Mouse (Mus musculus): ENCODE results near the gene Sympk. TPM values are rescaled to one million over a fixed set of nuclear protein-coding genes. Genes with fewer than 3 reads are reported as not detected.

Sympk gene
- total and polyA plus RNA-seq, 2 experiments = 21.5 to 46.9 TPM

DNA sequence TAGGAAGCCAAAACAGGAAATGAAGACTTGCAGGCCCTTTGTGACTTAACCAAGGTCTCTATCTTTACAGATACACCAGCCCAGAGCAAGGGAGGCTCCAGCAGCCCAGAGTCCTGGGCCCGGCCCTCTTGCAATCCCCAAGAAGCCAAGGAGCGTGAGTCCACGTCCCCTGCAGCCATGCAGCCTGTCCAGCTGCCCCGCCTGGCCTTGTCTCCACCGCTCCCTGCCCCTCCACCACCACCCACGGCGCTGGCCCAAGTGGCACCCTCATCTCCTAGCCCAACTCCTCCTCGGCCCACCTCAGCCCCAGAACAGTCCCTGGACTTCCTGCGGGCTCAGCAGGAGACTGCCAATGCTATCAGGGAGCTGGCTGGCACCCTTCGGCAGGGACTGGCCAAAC lies 23.8 kb upstream of the Sympk start:
- no peak for TF ChIP-seq CTCF (IDR thresholded peaks at IDR 0.05; ENCODE audit: low read depth, low read length)
- no peak for TF ChIP-seq POLR2A (IDR thresholded peaks at IDR 0.05; ENCODE audit: extremely low read depth, insufficient read depth, low read length)
- H3K79me2 ChIP-seq (ENCODE audit: control insufficient read depth, insufficient read depth, low read length) = peaks cover 12% of the 10 kb centered on the region
- peaks cover 10% of the 10 kb centered on the region for H3K4me1 ChIP-seq (ENCODE audit: control insufficient read depth, insufficient read depth, low read length)
- 66% methylated on average over 10 of the region's 10 CpGs for WGBS
- no peak overlapping the region for H3K27ac ChIP-seq (replicated peaks; ENCODE audit: insufficient read depth, low read depth, low read length)
- peak overlapping the region; percentile 57 for H3K4me3 ChIP-seq (ENCODE audit: insufficient read depth, low read depth, low read length)
- H3K36me3 ChIP-seq (ENCODE audit: control insufficient read depth, insufficient read depth, low read length) = no peaks in the 10 kb centered on the region
- peak overlapping the region; percentile 58 for H3K9ac ChIP-seq (ENCODE audit: low read depth, low read length)
- H3K27me3 ChIP-seq (ENCODE audit: control insufficient read depth, insufficient read depth, low read length) = no peaks in the 10 kb centered on the region
- DNase-seq (ENCODE audit: extremely low read depth, low read depth, low spot score) = no peak

DNA sequence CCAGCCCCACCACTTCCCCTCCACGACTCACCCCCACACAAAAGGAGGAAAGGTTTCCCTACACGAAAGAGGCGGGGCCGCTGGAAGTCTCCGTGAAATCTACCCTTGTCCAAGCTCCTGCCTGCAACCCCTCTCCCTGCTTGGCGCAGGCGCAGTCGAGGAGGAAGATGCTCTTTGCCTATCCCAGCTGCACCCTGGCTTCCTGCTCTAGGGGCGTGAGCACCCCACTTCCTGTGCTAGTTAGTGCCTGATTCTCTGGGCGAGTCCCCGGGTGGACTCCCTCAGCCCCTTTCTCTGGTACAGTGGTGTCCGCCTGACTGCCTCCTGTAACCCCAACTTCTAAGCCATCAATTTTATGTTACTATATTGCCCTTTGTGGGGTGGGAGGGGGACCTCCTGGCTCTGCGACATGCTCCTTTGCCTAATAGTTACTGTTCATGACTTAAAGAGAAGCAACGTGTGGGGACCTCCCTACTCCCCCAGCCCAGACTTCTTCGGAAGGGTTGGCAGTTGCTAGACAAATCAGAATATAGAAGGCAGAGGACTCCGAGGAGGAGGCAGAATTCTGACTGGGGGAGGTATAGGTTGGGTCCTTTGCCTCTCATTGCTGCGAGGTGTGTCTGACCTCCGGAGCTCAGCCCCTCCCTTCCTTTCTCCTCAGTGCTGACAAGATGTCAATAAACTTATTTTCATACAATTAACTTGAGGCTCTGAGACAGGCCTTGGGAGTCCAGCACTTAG lies 22.9 kb upstream of the Sympk start:
- TF ChIP-seq POLR2A (IDR thresholded peaks at IDR 0.05; ENCODE audit: extremely low read depth, insufficient read depth, low read length) (no peak), CTCF (IDR thresholded peaks at IDR 0.05; ENCODE audit: low read depth, low read length) (no peak)
- H3K79me2 ChIP-seq (ENCODE audit: control insufficient read depth, insufficient read depth, low read length) = peaks cover 18% of the 10 kb centered on the region

DNA sequence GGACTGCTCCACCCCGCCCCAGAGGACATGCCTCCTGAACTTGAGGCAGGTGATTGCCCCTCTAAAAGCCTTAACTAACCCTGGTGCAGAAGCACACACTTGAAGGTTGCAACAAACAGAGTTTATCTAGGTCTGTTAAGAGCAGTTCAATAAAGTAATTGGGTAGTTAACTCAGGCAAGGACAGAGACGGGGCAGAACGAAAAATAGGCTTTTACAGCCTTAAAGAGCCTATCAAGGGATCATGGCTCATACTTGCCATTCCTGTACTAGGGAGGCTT lies 22.4 kb upstream of the Sympk start:
- no peaks in the 10 kb centered on the region for H3K27me3 ChIP-seq (ENCODE audit: control insufficient read depth, insufficient read depth, low read length)
- no peaks in the 10 kb centered on the region for H3K36me3 ChIP-seq (ENCODE audit: control insufficient read depth, insufficient read depth, low read length)
- no peak for DNase-seq (ENCODE audit: extremely low read depth, low read depth, low spot score)
- 73% methylated on average over 3 of the region's 3 CpGs for WGBS
- no peak overlapping the region for H3K9ac ChIP-seq (ENCODE audit: low read depth, low read length)
- H3K4me1 ChIP-seq (ENCODE audit: control insufficient read depth, insufficient read depth, low read length) = peaks cover 16% of the 10 kb centered on the region
- H3K27ac ChIP-seq (replicated peaks; ENCODE audit: insufficient read depth, low read depth, low read length) = peak overlapping the region; percentile 3; the same call in 1 of the 2 replicates
- H3K4me3 ChIP-seq (ENCODE audit: insufficient read depth, low read depth, low read length) = no peak overlapping the region
- peaks cover 18% of the 10 kb centered on the region for H3K79me2 ChIP-seq (ENCODE audit: control insufficient read depth, insufficient read depth, low read length)
- TF ChIP-seq CTCF (IDR thresholded peaks at IDR 0.05; ENCODE audit: low read depth, low read length) (no peak), POLR2A (IDR thresholded peaks at IDR 0.05; ENCODE audit: extremely low read depth, insufficient read depth, low read length) (no peak)

More for the DNA sequence above, 22.9 kb upstream of the Sympk start:
- no peak for DNase-seq (ENCODE audit: extremely low read depth, low read depth, low spot score)
- no peaks in the 10 kb centered on the region for H3K36me3 ChIP-seq (ENCODE audit: control insufficient read depth, insufficient read depth, low read length)
- peak overlapping the region; percentile 57 for H3K4me3 ChIP-seq (ENCODE audit: insufficient read depth, low read depth, low read length)
- peaks cover 14% of the 10 kb centered on the region for H3K4me1 ChIP-seq (ENCODE audit: control insufficient read depth, insufficient read depth, low read length)
- H3K9ac ChIP-seq (ENCODE audit: low read depth, low read length) = peak overlapping the region; percentile 46
- 61% methylated on average over 18 of the region's 18 CpGs for WGBS
- peak overlapping the region; percentile 3 for H3K27ac ChIP-seq (replicated peaks; ENCODE audit: insufficient read depth, low read depth, low read length)
- H3K27me3 ChIP-seq (ENCODE audit: control insufficient read depth, insufficient read depth, low read length) = no peaks in the 10 kb centered on the region

DNA sequence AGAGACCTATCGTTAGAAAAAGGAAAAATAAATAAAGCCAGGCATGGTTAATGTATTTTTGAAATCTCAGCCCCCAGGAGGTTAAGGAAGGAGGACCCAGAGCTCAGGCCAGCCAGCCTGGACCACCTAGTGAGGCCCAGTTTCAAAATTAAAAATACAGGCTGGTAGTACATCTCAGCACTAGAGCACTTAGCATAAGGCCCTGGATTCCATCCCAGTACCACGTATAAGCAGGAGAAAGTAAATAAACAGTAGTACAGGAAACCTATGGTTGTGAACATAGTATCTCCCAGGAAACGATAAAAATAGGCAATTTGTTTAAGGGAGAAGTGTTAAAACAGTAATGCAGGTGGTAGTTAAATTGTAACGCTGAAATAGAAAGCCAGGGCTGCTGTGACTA lies 22.1 kb upstream of the Sympk start:
- TF ChIP-seq POLR2A (IDR thresholded peaks at IDR 0.05; ENCODE audit: extremely low read depth, insufficient read depth, low read length) (no peak), CTCF (IDR thresholded peaks at IDR 0.05; ENCODE audit: low read depth, low read length) (no peak)
- peaks cover 18% of the 10 kb centered on the region for H3K79me2 ChIP-seq (ENCODE audit: control insufficient read depth, insufficient read depth, low read length)
- no peak overlapping the region for H3K27ac ChIP-seq (replicated peaks; ENCODE audit: insufficient read depth, low read depth, low read length)
- H3K36me3 ChIP-seq (ENCODE audit: control insufficient read depth, insufficient read depth, low read length) = no peaks in the 10 kb centered on the region
- WGBS = 7% methylated on average over 4 of the region's 4 CpGs
- no peaks in the 10 kb centered on the region for H3K27me3 ChIP-seq (ENCODE audit: control insufficient read depth, insufficient read depth, low read length)
- peak overlapping the region; percentile 85 for H3K9ac ChIP-seq (ENCODE audit: low read depth, low read length)
- peaks cover 17% of the 10 kb centered on the region for H3K4me1 ChIP-seq (ENCODE audit: control insufficient read depth, insufficient read depth, low read length)
- no peak for DNase-seq (ENCODE audit: extremely low read depth, low read depth, low spot score)
- peak overlapping the region; percentile 44; the same call in 1 of the 2 replicates for H3K4me3 ChIP-seq (ENCODE audit: insufficient read depth, low read depth, low read length)

DNA sequence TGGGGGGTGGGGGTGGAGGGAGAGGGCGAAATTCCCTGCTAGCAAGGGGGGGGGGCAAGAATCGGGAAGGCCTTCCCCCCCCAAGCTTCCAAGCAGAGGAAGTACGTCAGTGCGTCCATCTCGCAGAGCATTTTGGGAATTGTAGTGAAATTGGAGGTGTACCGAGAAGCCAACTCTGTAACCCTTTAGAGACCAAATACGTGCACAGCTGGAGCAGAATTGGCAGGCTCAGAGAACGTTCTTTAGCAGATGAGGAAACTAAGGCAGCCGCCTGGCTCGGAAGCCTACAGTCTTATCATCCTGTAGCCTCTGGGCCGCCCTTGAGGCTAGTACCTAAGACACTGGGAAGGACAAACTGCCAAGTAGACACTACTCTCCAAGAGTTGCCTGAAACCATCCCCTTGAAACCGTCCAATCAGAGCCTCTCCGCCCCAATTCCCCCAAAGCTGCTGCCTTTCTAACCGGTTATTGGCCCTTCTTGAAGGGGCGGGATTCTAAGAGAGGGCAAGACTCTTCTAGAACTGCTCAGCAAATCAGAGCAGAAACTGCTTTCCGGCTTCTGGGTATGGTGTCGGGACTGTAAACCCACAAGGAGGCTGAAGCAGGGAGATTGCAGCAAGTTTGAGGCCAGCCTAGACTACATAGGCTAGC lies 21.2 kb upstream of the Sympk start:
- no peaks in the 10 kb centered on the region for H3K36me3 ChIP-seq (ENCODE audit: control insufficient read depth, insufficient read depth, low read length)
- DNase-seq (ENCODE audit: extremely low read depth, low read depth, low spot score) = peak; percentile 93
- H3K79me2 ChIP-seq (ENCODE audit: control insufficient read depth, insufficient read depth, low read length) = peaks cover 18% of the 10 kb centered on the region
- no peaks in the 10 kb centered on the region for H3K27me3 ChIP-seq (ENCODE audit: control insufficient read depth, insufficient read depth, low read length)
- H3K27ac ChIP-seq (replicated peaks; ENCODE audit: insufficient read depth, low read depth, low read length) = peak overlapping the region; percentile 74
- H3K4me1 ChIP-seq (ENCODE audit: control insufficient read depth, insufficient read depth, low read length) = peaks cover 24% of the 10 kb centered on the region
- TF ChIP-seq CTCF (IDR thresholded peaks at IDR 0.05; ENCODE audit: low read depth, low read length) (no peak), POLR2A (IDR thresholded peaks at IDR 0.05; ENCODE audit: extremely low read depth, insufficient read depth, low read length) (no peak)
- H3K9ac ChIP-seq (ENCODE audit: low read depth, low read length) = peak overlapping the region; percentile 85
- 1% methylated on average over 17 of the region's 17 CpGs for WGBS
- peak overlapping the region; percentile 44 for H3K4me3 ChIP-seq (ENCODE audit: insufficient read depth, low read depth, low read length)
